Mouse (Mus musculus) heart, postnatal 25 days (tissue): ENCODE measurements at regions not wholly inside any gene's neighbourhood (a gene's known extent, or its start where the extent isn't known, plus 50 kb on each side); places are given as distances from the start of the nearest gene placed in this dataset.
A peak's percentile ranks its signal among the peaks of the same experiment; 100 is the strongest.
"Not testable (repeated sequence)": the region's sequence is repeated elsewhere in the genome, so short reads cannot be mapped to it uniquely, and the experiment has no call there.

Source experiments
- DNase-seq: peaks from one replicate; pipeline ENCODE4 v3.0.0; 2022; ENCODE audit warnings: low spot score
- intact Hi-C: fragments of 180-260 bp; cut with DNase I; formaldehyde crosslinking; loops from one replicate; pipeline ENCODE4 v1.15.1; 2025

GRCm38 (mm10) chr17:50346451-50347192 is 53.2 kb upstream of the Dazl start:
- intact Hi-C loops: no loop called here
- no peak for DNase-seq

GRCm38 (mm10) chr17:50353818-50354217 is 60.4 kb upstream of the Dazl start:
- intact Hi-C loops: not testable (repeated sequence)

GRCm38 (mm10) chr17:50354357-50354756 is 60.9 kb upstream of the Dazl start:
- intact Hi-C loops: no loop called here
- DNase-seq: no peak

More at GRCm38 (mm10) chr17:50353818-50354217, 60.4 kb upstream of the Dazl start:
- DNase-seq: not testable (repeated sequence)

GRCm38 (mm10) chr17:50361657-50362233 is 68.3 kb upstream of the Dazl start:
- no peak for DNase-seq
- intact Hi-C loops: no loop called here

GRCm38 (mm10) chr17:50365396-50365795 is 72.0 kb upstream of the Dazl start:
- intact Hi-C loops: no loop called here

GRCm38 (mm10) chr17:50366181-50366580 is 72.7 kb upstream of the Dazl start:
- intact Hi-C loops: no loop called here
- DNase-seq: no peak

More at GRCm38 (mm10) chr17:50365396-50365795, 72.0 kb upstream of the Dazl start:
- no peak for DNase-seq

- intact Hi-C loops: no loop called here
- DNase-seq: peak; percentile 40
Observed at GRCm38 (mm10) chr17:50369216-50369875, 75.9 kb upstream of the Dazl start.

GRCm38 (mm10) chr17:50370484-50370883 is 77.0 kb upstream of the Dazl start:
- intact Hi-C loops: no loop called here
- DNase-seq: no peak

- DNase-seq: no peak
- intact Hi-C loops: no loop called here
Observed at GRCm38 (mm10) chr17:50373496-50374141, 80.2 kb upstream of the Dazl start.

- DNase-seq: no peak
Observed at GRCm38 (mm10) chr17:50375465-50375864, 82.0 kb upstream of the Dazl start.

GRCm38 (mm10) chr17:50376708-50377107 is 83.3 kb upstream of the Dazl start:
- intact Hi-C loops: no loop called here
- DNase-seq: no peak

More at GRCm38 (mm10) chr17:50375465-50375864, 82.0 kb upstream of the Dazl start:
- intact Hi-C loops: no loop called here

GRCm38 (mm10) chr17:50378141-50378727 is 84.8 kb upstream of the Dazl start:
- intact Hi-C loops: no loop called here
- DNase-seq: no peak

GRCm38 (mm10) chr17:50388715-50389710 is 95.6 kb upstream of the Dazl start:
- DNase-seq: no peak
- intact Hi-C loops: no loop called here

- intact Hi-C loops: no loop called here
- no peak for DNase-seq
Observed at GRCm38 (mm10) chr17:50390151-50390550, 96.7 kb upstream of the Dazl start.

- intact Hi-C loops: no loop called here
- DNase-seq: no peak
Observed at GRCm38 (mm10) chr17:50391207-50391606, 97.8 kb upstream of the Dazl start.

- DNase-seq: no peak
- intact Hi-C loops: no loop called here
Observed at GRCm38 (mm10) chr17:50391996-50392395, 98.6 kb upstream of the Dazl start.

- intact Hi-C loops: no loop called here
- no peak for DNase-seq
Observed at GRCm38 (mm10) chr17:50392428-50392827, 99.0 kb upstream of the Dazl start.

GRCm38 (mm10) chr17:50392966-50393365 is 99.5 kb upstream of the Dazl start:
- intact Hi-C loops: no loop called here
- DNase-seq: no peak

- DNase-seq: no peak
- intact Hi-C loops: no loop called here
Observed at GRCm38 (mm10) chr17:50393698-50394097, 100.3 kb upstream of the Dazl start.
